Mouse (Mus musculus) lung, embryonic 16.5 days (tissue): ENCODE results near the gene Arhgap45. TPM values are rescaled to one million over a fixed set of nuclear protein-coding genes. Genes with fewer than 3 reads are reported as not detected.

Experiments used
- ATAC-seq: fragments of 200-750 bp; cut with Nextera tagmentation; 2 replicates; pipeline ENCODE4 v1.8.0; 2017; ENCODE audit warnings: low read depth, mild to moderate bottlenecking, moderate library complexity
- H3K27ac ChIP-seq: fragments of 300-500 bp; sonication (generic); 2 replicates; pipeline ENCODE4 v1.5.1; 2014; ENCODE audit warnings: mild to moderate bottlenecking, control low read depth, low read length
- H3K27me3 ChIP-seq: fragments of 300-500 bp; sonication (generic); 2 replicates; pipeline ENCODE4 v1.6.1; 2014; ENCODE audit warnings: low read depth, low read length, mixed read lengths; ENCODE audit not compliant: control insufficient read depth, insufficient read depth
- H3K36me3 ChIP-seq: fragments of 300-500 bp; sonication (generic); 2 replicates; pipeline ENCODE4 v1.6.1; 2014; ENCODE audit warnings: low read length; ENCODE audit not compliant: control insufficient read depth, insufficient read depth
- H3K4me1 ChIP-seq: fragments of 300-500 bp; sonication (generic); replicated peaks from 2 replicates; pipeline ENCODE4 v1.6.1; 2014; ENCODE audit warnings: low read length, mixed read lengths; ENCODE audit not compliant: control insufficient read depth, insufficient read depth
- H3K4me2 ChIP-seq: fragments of 300-500 bp; sonication (generic); 2 replicates; pipeline ENCODE4 v1.6.1; 2014; ENCODE audit warnings: low read depth, low read length, control low read depth
- H3K4me3 ChIP-seq: fragments of 300-500 bp; sonication (generic); 2 replicates; pipeline ENCODE4 v1.5.1; 2014; ENCODE audit warnings: mild to moderate bottlenecking, low read length, control low read depth
- H3K9ac ChIP-seq: fragments of 300-500 bp; sonication (generic); 2 replicates; pipeline ENCODE4 v1.6.1; 2014; ENCODE audit warnings: low read length, control low read depth
- H3K9me3 ChIP-seq: fragments of 300-500 bp; sonication (generic); 2 replicates; pipeline ENCODE4 v1.6.1; 2016; ENCODE audit warnings: low read length; ENCODE audit not compliant: control insufficient read depth
- WGBS: fragments of 180-500 bp; shearing (Covaris S2); extraction: QIAGEN DNeasy Blood & Tissue Kit; methylation state at CpG from one replicate; pipeline ENCODE4 v1.1.7; 2014; 5-methylcytosine and 5-hydroxymethylcytosine counted together
- polyA plus RNA-seq: library from polyadenylated mRNA; unstranded; fragments of >200 nt; fragmentation: Nextera tagmentation; extraction: Ambion mirVana; gene quantifications from 2 replicates; pipeline ENCODE4 v1.2.1, GENCODE M21; 2015

Gene Arhgap45
- polyA plus RNA-seq = 18.1 and 21.8 TPM in 2 replicates

DNA sequence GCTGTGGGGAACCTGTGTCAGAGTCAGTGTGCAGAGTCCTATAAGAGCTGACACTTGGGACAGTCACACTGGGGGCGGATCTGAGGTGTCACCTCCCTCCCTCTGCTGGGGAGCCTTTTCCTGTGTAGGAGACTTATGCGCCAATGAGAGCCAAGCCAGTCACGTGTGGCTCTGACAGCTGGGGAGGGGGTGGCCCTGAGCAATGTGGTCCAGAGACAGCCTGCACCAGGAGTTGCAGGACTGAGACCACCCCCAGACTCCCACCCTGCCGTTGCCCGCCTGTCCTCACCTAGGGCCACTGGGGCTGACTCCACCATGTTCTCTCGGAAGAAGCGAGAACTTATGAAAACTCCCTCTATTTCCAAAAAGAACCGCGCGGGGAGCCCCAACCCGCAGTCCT, at the start of gene Arhgap45:
Gene Arhgap45, plus strand, starts transcription at position 143 of the 400 bp plus-strand sequence.
- no peak for ATAC-seq
- WGBS = 67% methylated on average over 11 of the region's 11 CpGs
- Histone ChIP-seq H3K27ac (peak within 1 kb of the TSS; percentile 41; the same call in 1 of the 2 replicates), H3K4me1 (peaks cover 46% of the 10 kb centered on the region), H3K9me3 (no peaks in the 10 kb centered on the region), H3K4me2 (0 out of 2 replicates have a peak within 1 kb of the TSS, but pooled peaks have one; percentile 12), H3K36me3 (no peaks in the 10 kb centered on the region), H3K4me3 (peak within 1 kb of the TSS; percentile 15), H3K9ac (peak within 1 kb of the TSS; percentile 57), H3K27me3 (peaks cover 23% of the 10 kb centered on the region)

DNA sequence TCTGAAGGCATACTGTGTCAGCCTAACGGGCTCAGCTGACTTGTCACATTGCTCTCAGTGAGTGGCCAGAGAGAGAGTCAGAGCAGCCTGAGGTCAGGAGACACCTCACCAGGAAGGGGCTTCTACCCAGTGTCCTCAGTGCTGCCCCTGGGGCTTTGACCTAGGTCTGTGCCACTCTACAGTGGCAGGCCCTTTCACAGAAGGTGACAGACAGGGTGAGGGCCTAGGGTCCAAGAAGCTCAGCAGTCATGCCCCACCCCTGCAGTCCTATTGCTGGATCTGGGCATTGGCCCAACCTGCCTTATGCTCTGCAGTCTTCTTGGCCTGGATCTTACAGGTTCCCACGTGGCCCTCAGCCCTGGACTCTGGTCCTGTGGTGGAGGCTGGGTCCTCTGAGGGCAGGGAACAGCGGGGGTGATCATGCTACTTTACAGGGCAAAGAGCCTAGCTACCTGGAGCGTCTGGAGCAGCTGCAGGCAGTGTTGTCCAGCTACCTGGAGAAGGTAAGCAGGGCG, 49.5 kb upstream of the Arhgap45 start:
- no peak overlapping the region for H3K4me2 ChIP-seq
- H3K9ac ChIP-seq = no peak overlapping the region
- H3K27ac ChIP-seq = no peak overlapping the region
- no peak overlapping the region for H3K4me3 ChIP-seq
- H3K36me3 ChIP-seq = peaks cover 40% of the 10 kb centered on the region
- ATAC-seq = no peak
- H3K4me1 ChIP-seq = peaks cover 12% of the 10 kb centered on the region
- no peaks in the 10 kb centered on the region for H3K9me3 ChIP-seq
- peaks cover 16% of the 10 kb centered on the region for H3K27me3 ChIP-seq
- 90% methylated on average over 5 of the region's 5 CpGs for WGBS

DNA sequence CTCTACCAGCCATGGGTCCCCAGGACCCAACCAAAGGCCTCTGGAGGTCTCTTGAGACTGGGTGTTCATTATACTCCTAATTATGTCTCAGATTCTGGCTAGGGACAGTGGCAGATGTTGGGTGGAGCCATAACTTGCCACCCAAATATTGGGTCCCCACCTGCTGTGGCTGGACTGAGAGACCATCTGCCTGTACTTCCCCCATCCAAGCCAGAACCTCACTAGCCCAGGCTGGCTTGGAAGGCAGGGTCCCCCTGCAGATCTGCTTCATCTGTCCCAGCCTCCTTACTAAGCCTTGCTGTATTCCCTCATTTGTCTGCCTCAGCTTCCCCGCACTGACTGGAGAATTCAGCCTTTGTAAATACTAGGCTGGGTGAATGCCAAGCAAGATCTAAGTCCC, 48.3 kb upstream of the Arhgap45 start:
- H3K4me3 ChIP-seq = no peak overlapping the region
- no peak overlapping the region for H3K9ac ChIP-seq
- WGBS = 62% methylated on average over 1 of the region's 1 CpGs
- peaks cover 19% of the 10 kb centered on the region for H3K27me3 ChIP-seq
- H3K36me3 ChIP-seq = peaks cover 34% of the 10 kb centered on the region
- H3K9me3 ChIP-seq = no peaks in the 10 kb centered on the region
- no peak overlapping the region for H3K27ac ChIP-seq
- H3K4me1 ChIP-seq = peaks cover 15% of the 10 kb centered on the region
- no peak for ATAC-seq
- no peak overlapping the region for H3K4me2 ChIP-seq

DNA sequence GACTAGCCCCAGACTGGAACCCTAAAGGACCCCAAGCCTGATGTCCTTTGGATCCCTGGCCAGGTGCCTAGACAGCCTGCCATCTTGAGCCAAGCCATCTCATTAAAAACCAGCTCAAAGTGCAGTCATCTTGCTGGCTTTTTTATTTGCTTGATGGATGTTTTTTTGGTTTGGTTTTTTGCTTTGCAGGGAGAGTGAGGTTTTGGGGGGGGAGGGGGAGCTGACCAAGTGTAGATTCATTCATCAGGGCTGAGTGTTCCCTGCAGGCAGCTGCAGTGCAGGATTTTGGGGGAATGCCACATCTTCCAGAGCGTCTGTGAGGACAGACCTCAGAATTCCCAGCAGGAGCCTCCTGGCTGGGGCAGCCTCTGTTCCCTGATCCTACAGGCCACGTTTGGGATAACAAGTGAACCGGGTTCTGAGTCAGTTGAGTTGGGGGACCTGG, 47.3 kb upstream of the Arhgap45 start:
- H3K4me3 ChIP-seq = no peak overlapping the region
- peaks cover 34% of the 10 kb centered on the region for H3K36me3 ChIP-seq
- 12% methylated on average over 3 of the region's 3 CpGs for WGBS
- H3K4me2 ChIP-seq = no peak overlapping the region
- peaks cover 15% of the 10 kb centered on the region for H3K4me1 ChIP-seq
- H3K27ac ChIP-seq = no peak overlapping the region
- H3K9ac ChIP-seq = no peak overlapping the region
- H3K27me3 ChIP-seq = peaks cover 19% of the 10 kb centered on the region
- ATAC-seq = no peak
- H3K9me3 ChIP-seq = no peaks in the 10 kb centered on the region

DNA sequence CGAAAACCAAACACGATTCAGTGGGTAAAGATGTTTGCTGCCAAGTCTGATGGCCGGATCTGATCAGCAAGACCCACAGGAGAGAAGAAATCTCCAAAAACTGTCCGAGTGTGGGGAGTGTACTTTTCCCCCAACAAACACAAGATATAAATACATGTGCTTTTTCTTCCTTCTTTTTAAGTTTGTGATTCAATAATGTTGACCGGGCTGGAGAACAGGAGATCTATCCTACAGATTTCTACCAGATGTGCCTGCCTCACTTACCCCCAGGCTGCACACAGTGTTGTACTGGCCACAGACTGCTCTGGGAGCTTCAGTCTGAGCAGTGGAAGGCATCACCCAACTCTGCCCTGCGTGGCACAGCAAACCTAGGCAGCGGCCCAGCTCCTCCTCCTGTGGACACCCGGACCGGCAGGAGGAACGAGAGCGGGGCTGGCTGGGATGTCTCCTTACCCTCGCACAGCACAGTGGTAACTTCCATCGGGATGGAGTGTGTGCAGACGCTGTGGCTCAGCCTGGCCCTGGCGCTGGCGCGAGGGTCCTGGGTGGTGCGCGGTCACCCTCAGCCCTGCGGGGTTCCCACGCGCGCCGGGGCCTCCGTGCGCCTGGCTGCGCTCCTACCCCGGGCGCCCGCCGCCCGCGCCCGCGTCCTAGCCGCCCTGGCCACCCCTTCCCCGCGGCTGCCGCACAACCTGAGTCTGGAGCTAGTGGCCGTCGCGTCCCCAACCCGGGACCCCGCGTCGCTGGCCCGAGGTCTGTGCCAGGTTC, 45.9 kb upstream of the Arhgap45 start, which contains the start of gene Grin3b:
Gene Grin3b, plus strand, starts transcription at position 301 of the 768 bp plus-strand sequence.
- H3K4me1 ChIP-seq = peaks cover 15% of the 10 kb centered on the region
- no peak within 1 kb of the TSS for H3K27ac ChIP-seq
- H3K9me3 ChIP-seq = no peaks in the 10 kb centered on the region
- 5% methylated on average over 46 of the region's 47 CpGs for WGBS
- peak; percentile 8; the same call in 1 of the 2 replicates for ATAC-seq
- peaks cover 25% of the 10 kb centered on the region for H3K36me3 ChIP-seq
- H3K9ac ChIP-seq = peak within 1 kb of the TSS; percentile 65
- peaks cover 19% of the 10 kb centered on the region for H3K27me3 ChIP-seq
- H3K4me3 ChIP-seq = peak within 1 kb of the TSS; percentile 51
- peak within 1 kb of the TSS; percentile 84 for H3K4me2 ChIP-seq

DNA sequence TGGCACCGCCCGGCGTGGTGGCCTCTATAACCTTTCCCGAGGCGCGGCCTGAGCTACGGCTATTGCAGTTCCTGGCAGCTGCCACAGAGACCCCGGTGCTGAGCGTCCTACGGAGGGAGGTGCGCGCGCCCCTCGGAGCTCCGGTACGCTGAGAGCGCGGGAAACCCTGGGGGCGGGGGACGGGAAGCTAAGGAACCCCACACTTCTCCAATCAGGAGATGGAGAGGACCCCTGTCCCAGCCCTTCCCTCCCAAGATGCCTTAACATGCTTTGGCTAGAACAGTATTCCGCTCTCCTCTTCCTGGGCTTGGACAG, 45.3 kb upstream of the Arhgap45 start:
- no peak; the same call in 1 of the 2 replicates for ATAC-seq
- Histone ChIP-seq H3K4me3 (peak overlapping the region; percentile 51), H3K9me3 (no peaks in the 10 kb centered on the region), H3K9ac (peak overlapping the region; percentile 65), H3K27me3 (peaks cover 19% of the 10 kb centered on the region), H3K4me2 (peak overlapping the region; percentile 84), H3K36me3 (peaks cover 26% of the 10 kb centered on the region), H3K4me1 (peaks cover 15% of the 10 kb centered on the region), H3K27ac (no peak overlapping the region)
- 6% methylated on average over 21 of the region's 21 CpGs for WGBS

DNA sequence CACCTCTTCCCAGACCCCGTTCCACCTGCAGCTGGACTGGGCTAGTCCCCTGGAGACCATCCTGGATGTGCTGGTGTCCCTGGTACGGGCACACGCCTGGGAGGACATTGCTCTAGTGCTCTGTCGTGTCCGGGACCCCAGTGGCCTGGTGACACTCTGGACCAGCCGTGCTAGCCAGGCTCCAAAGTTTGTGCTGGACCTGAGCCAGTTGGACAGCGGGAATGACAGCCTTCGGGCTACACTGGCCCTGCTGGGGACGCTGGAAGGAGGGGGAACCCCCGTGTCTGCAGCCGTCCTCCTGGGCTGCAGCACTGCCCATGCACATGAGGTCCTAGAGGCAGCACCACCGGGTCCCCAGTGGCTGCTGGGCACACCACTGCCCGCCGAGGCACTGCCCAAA, 43.6 kb upstream of the Arhgap45 start:
- Histone ChIP-seq H3K9me3 (peaks cover 2% of the 10 kb centered on the region; the same call in 1 of the 2 replicates), H3K9ac (no peak overlapping the region), H3K27ac (no peak overlapping the region), H3K36me3 (peaks cover 29% of the 10 kb centered on the region), H3K4me1 (peaks cover 15% of the 10 kb centered on the region), H3K4me3 (no peak overlapping the region), H3K27me3 (peaks cover 19% of the 10 kb centered on the region), H3K4me2 (no peak overlapping the region)
- WGBS = 35% methylated on average over 14 of the region's 14 CpGs
- peak; percentile 10; the same call in 1 of the 2 replicates for ATAC-seq

DNA sequence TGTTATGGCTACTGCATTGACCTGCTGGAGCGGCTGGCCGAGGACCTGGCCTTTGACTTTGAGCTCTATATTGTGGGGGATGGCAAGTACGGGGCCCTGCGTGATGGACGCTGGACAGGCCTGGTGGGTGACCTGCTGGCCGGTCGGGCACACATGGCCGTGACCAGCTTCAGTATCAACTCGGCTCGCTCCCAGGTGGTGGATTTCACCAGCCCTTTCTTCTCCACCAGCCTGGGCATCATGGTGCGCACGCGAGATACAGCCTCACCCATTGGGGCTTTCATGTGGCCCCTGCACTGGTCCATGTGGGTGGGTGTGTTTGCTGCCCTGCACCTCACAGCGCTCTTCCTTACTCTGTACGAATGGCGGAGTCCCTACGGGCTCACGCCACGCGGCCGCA, 42.4 kb upstream of the Arhgap45 start:
- Histone ChIP-seq H3K36me3 (peaks cover 38% of the 10 kb centered on the region), H3K4me2 (no peak overlapping the region), H3K27ac (no peak overlapping the region), H3K27me3 (peaks cover 19% of the 10 kb centered on the region), H3K4me1 (peaks cover 13% of the 10 kb centered on the region), H3K4me3 (no peak overlapping the region), H3K9ac (no peak overlapping the region), H3K9me3 (peaks cover 2% of the 10 kb centered on the region; the same call in 1 of the 2 replicates)
- 88% methylated on average over 21 of the region's 21 CpGs for WGBS
- ATAC-seq = no peak

DNA sequence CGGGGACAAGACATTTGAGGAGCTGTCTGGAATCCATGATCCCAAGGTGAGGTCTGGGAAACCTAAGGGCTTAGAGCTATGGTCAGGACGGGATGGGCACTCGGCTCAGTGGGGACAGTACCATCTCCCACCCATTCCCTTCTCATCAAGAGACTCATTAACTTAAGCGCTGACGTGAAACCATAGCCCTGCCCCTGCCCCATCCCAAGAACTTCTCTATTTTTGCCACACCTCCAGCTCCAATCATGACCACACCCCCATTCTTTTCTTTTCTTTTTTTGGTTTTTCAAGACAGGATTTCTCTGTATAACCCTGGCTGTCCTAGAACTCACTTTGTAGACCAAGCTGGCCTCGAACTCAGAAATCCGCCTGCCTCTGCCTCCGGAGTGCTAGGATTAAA, 41.8 kb upstream of the Arhgap45 start:
- H3K9ac ChIP-seq = no peak overlapping the region
- peaks cover 39% of the 10 kb centered on the region for H3K36me3 ChIP-seq
- peaks cover 13% of the 10 kb centered on the region for H3K4me1 ChIP-seq
- H3K27me3 ChIP-seq = peaks cover 19% of the 10 kb centered on the region
- ATAC-seq = no peak
- no peak overlapping the region for H3K4me2 ChIP-seq
- H3K4me3 ChIP-seq = no peak overlapping the region
- WGBS = 88% methylated on average over 8 of the region's 8 CpGs
- H3K9me3 ChIP-seq = peaks cover 2% of the 10 kb centered on the region; the same call in 1 of the 2 replicates
- H3K27ac ChIP-seq = no peak overlapping the region
